ENCODE assay signal across 16 mouse cellular contexts in genomic region chr5:143054703-143055102, GRCm38 (mm10). TPM values are rescaled to one million over a fixed set of nuclear protein-coding genes. Genes with fewer than 3 reads are reported as not detected.
DNase-seq lines count a peak whose midpoint lies in the region; ATAC-seq and TF ChIP-seq lines count a peak whose summit lies in the region.
"Had no signal": no experiment of that assay in that cellular context is flagged by ENCODE, and none has a peak within 500 bp of the region (broad histone marks: within the 10 kb centered on the region; RNA-seq: fewer than 3 reads in every experiment).

No protein-coding gene starts in this region.

- H3K9ac ChIP-seq in heart, embryonic 12.5 days: no peak overlapping the region
- no peak overlapping the region for H3K9ac ChIP-seq in midbrain, postnatal 0 days (replicated peaks; ENCODE audit: low read length, poor library complexity, severe bottlenecking)
- no peak overlapping the region for H3K9ac ChIP-seq in midbrain, embryonic 14.5 days (replicated peaks; ENCODE audit: low read length)
- no peak overlapping the region for H3K9ac ChIP-seq in hindbrain, embryonic 14.5 days
- no peak overlapping the region for H3K9ac ChIP-seq in neural tube, embryonic 15.5 days (replicated peaks)
- H3K9ac ChIP-seq: lung, embryonic 15.5 days; stomach, embryonic 15.5 days had no signal

- TF ChIP-seq CTCF in midbrain, postnatal 0 days (IDR thresholded peaks at IDR 0.05): no peak
- no peak for TF ChIP-seq CTCF in small intestine, adult 2 months (IDR thresholded peaks at IDR 0.05; ENCODE audit: extremely low read depth, insufficient read length, insufficient replicate concordance, low read depth, low read length)

- 72% methylated on average over 2 of the region's 2 CpGs for WGBS in heart, embryonic 12.5 days
- 91% methylated on average over 2 of the region's 2 CpGs for WGBS in midbrain, postnatal 0 days
- 92% methylated on average over 2 of the region's 2 CpGs for WGBS in midbrain, embryonic 14.5 days
- WGBS in small intestine, adult 2 months: 75% methylated on average over 2 of the region's 2 CpGs
- 97% methylated on average over 2 of the region's 2 CpGs for WGBS in hindbrain, embryonic 14.5 days
- WGBS in neural tube, embryonic 15.5 days: 88% methylated on average over 2 of the region's 2 CpGs

- no peak for ATAC-seq in heart, embryonic 12.5 days (ENCODE audit: insufficient number of reproducible peaks, low FRiP score)
- ATAC-seq in midbrain, postnatal 0 days (ENCODE audit: low FRiP score): no peak
- ATAC-seq in midbrain, embryonic 14.5 days (ENCODE audit: low FRiP score, low TSS enrichment): no peak
- ATAC-seq in hindbrain, embryonic 14.5 days (ENCODE audit: low FRiP score): no peak
- ATAC-seq in neural tube, embryonic 15.5 days (ENCODE audit: low FRiP score): no peak
- ATAC-seq: activated CD4-positive, CD25-positive, alpha-beta regulatory T cell, adult 4 months; inflammation-experienced regulatory T-cells, adult 6 months had no signal

- no peaks in the 10 kb centered on the region for H3K27me3 ChIP-seq in heart, embryonic 12.5 days (replicated peaks)
- no peaks in the 10 kb centered on the region for H3K27me3 ChIP-seq in midbrain, postnatal 0 days (ENCODE audit: insufficient read depth, low read length)
- no peaks in the 10 kb centered on the region for H3K27me3 ChIP-seq in midbrain, embryonic 14.5 days (ENCODE audit: control insufficient read depth, insufficient read depth, low read length)
- no peaks in the 10 kb centered on the region for H3K27me3 ChIP-seq in small intestine, adult 2 months (ENCODE audit: control insufficient read depth, insufficient read depth, low read length)
- H3K27me3 ChIP-seq in hindbrain, embryonic 14.5 days (ENCODE audit: control insufficient read depth, insufficient read depth, low read length): no peaks in the 10 kb centered on the region
- H3K27me3 ChIP-seq in neural tube, embryonic 15.5 days (replicated peaks): no peaks in the 10 kb centered on the region
- H3K27me3 ChIP-seq: lung, embryonic 15.5 days; megakaryocyte, embryonic 14.5 days; stomach, embryonic 15.5 days had no signal

- H3K4me2 ChIP-seq in heart, embryonic 12.5 days: no peak overlapping the region
- no peak overlapping the region for H3K4me2 ChIP-seq in midbrain, postnatal 0 days (ENCODE audit: low read depth, low read length, poor library complexity, severe bottlenecking)
- H3K4me2 ChIP-seq in midbrain, embryonic 14.5 days (ENCODE audit: low read length): no peak overlapping the region
- no peak overlapping the region for H3K4me2 ChIP-seq in hindbrain, embryonic 14.5 days (replicated peaks)
- no peak overlapping the region for H3K4me2 ChIP-seq in neural tube, embryonic 15.5 days
- H3K4me2 ChIP-seq: lung, embryonic 15.5 days; stomach, embryonic 15.5 days had no signal

- H3K36me3 ChIP-seq in heart, embryonic 12.5 days: peaks cover 14% of the 10 kb centered on the region
- H3K36me3 ChIP-seq in midbrain, postnatal 0 days (ENCODE audit: insufficient read depth, low read length): no peaks in the 10 kb centered on the region; the same call in 1 of the 2 replicates
- H3K36me3 ChIP-seq in midbrain, embryonic 14.5 days (ENCODE audit: control insufficient read depth, insufficient read depth, low read length): peaks cover 2% of the 10 kb centered on the region
- peaks cover 9% of the 10 kb centered on the region for H3K36me3 ChIP-seq in small intestine, adult 2 months (ENCODE audit: control insufficient read depth, insufficient read depth, low read length)
- H3K36me3 ChIP-seq in hindbrain, embryonic 14.5 days (replicated peaks; ENCODE audit: control insufficient read depth, insufficient read depth): peaks cover 7% of the 10 kb centered on the region
- H3K36me3 ChIP-seq in neural tube, embryonic 15.5 days: no peaks in the 10 kb centered on the region
- H3K36me3 ChIP-seq: stomach, embryonic 15.5 days had no signal

- H3K9me3 ChIP-seq in heart, embryonic 12.5 days (replicated peaks): no peaks in the 10 kb centered on the region
- no peaks in the 10 kb centered on the region for H3K9me3 ChIP-seq in midbrain, postnatal 0 days (ENCODE audit: low read length)
- no peaks in the 10 kb centered on the region for H3K9me3 ChIP-seq in midbrain, embryonic 14.5 days (ENCODE audit: control insufficient read depth, low read length)
- H3K9me3 ChIP-seq in hindbrain, embryonic 14.5 days (ENCODE audit: control insufficient read depth, low read length): no peaks in the 10 kb centered on the region
- no peaks in the 10 kb centered on the region for H3K9me3 ChIP-seq in neural tube, embryonic 15.5 days (replicated peaks)
- H3K9me3 ChIP-seq: lung, embryonic 15.5 days; megakaryocyte, embryonic 14.5 days; stomach, embryonic 15.5 days had no signal

- no peak overlapping the region for H3K4me3 ChIP-seq in heart, embryonic 12.5 days
- no peak overlapping the region for H3K4me3 ChIP-seq in midbrain, postnatal 0 days (ENCODE audit: low read depth, low read length)
- no peak overlapping the region for H3K4me3 ChIP-seq in midbrain, embryonic 14.5 days (replicated peaks; ENCODE audit: low read depth, low read length)
- H3K4me3 ChIP-seq in small intestine, adult 2 months (ENCODE audit: low read depth, low read length): no peak overlapping the region
- no peak overlapping the region for H3K4me3 ChIP-seq in hindbrain, embryonic 14.5 days (replicated peaks; ENCODE audit: low read length)
- H3K4me3 ChIP-seq in neural tube, embryonic 15.5 days (replicated peaks): no peak overlapping the region
- H3K4me3 ChIP-seq: lung, embryonic 15.5 days; megakaryocyte, embryonic 14.5 days; stomach, embryonic 15.5 days had no signal

- H3K4me1 ChIP-seq in heart, embryonic 12.5 days (replicated peaks): peaks cover 86% of the 10 kb centered on the region
- peaks cover 8% of the 10 kb centered on the region; the same call in 1 of the 2 replicates for H3K4me1 ChIP-seq in midbrain, postnatal 0 days (ENCODE audit: insufficient read depth, low read length)
- H3K4me1 ChIP-seq in midbrain, embryonic 14.5 days (ENCODE audit: control insufficient read depth, insufficient read depth, low read length): peaks cover 14% of the 10 kb centered on the region; the same call in 1 of the 2 replicates
- peaks cover 6% of the 10 kb centered on the region; the same call in 1 of the 2 replicates for H3K4me1 ChIP-seq in small intestine, adult 2 months (ENCODE audit: control insufficient read depth, insufficient read depth, insufficient read length, low read length)
- peaks cover 9% of the 10 kb centered on the region for H3K4me1 ChIP-seq in hindbrain, embryonic 14.5 days (replicated peaks; ENCODE audit: control insufficient read depth, insufficient read depth, low read length)
- peaks cover 36% of the 10 kb centered on the region for H3K4me1 ChIP-seq in neural tube, embryonic 15.5 days

- no peak for DNase-seq in heart, adult 8-10 months (ENCODE audit: low spot score)
- no peak for DNase-seq in midbrain, postnatal 0 days (ENCODE audit: low spot score)
- no peak for DNase-seq in midbrain, embryonic 14.5 days
- peak; percentile 65 for DNase-seq in liver
- DNase-seq in hindbrain, embryonic 14.5 days (ENCODE audit: low spot score): no peak
- DNase-seq: cerebellum, adult 11 months; right cerebral cortex, postnatal 4 days; thymus, postnatal 36 days had no signal

- no peak for TF ChIP-seq POLR2A in small intestine, adult 2 months (IDR thresholded peaks at IDR 0.05; ENCODE audit: low read depth, low read length)

- H3K27ac ChIP-seq in heart, embryonic 12.5 days (ENCODE audit: poor library complexity, severe bottlenecking): peak overlapping the region; percentile 81
- H3K27ac ChIP-seq in midbrain, postnatal 0 days (ENCODE audit: low read depth, low read length): 0 out of 2 replicates have a peak overlapping the region, but pooled peaks have one; percentile 12
- H3K27ac ChIP-seq in midbrain, embryonic 14.5 days (replicated peaks; ENCODE audit: low read depth, low read length): no peak overlapping the region
- 0 out of 2 replicates have a peak overlapping the region, but pooled peaks have one; percentile 35 for H3K27ac ChIP-seq in small intestine, adult 2 months (ENCODE audit: insufficient read depth, low read depth, low read length)
- no peak overlapping the region for H3K27ac ChIP-seq in hindbrain, embryonic 14.5 days
- H3K27ac ChIP-seq in neural tube, embryonic 15.5 days (replicated peaks): no peak overlapping the region

RNA-seq across cellular contexts. Expression of gene Rnf216, which starts 58.1 kb away (rescaled TPM):
- polyA plus RNA-seq in heart, embryonic 12.5 days (2016; fragmentation: Nextera tagmentation; extraction: Ambion mirVana): 38.7 and 40.4 TPM in 2 replicates
- 10 to 100 TPM; 22.2 to 24.3 (median 24.0) TPM for total RNA-seq in heart, adult 8-10 months (2022)
- 37.0 and 40.7 TPM in 2 replicates for total RNA-seq in midbrain, postnatal 0 days (2014; rRNA removed)
- 22.1 and 27.5 TPM in 2 replicates for polyA plus RNA-seq in midbrain, postnatal 0 days (2015; fragmentation: Nextera tagmentation; extraction: Ambion mirVana)
- 28.9 and 32.1 TPM in 2 replicates for polyA plus RNA-seq in midbrain, embryonic 14.5 days (2014; fragmentation: Nextera tagmentation; extraction: Ambion mirVana)
- polyA plus RNA-seq in small intestine, adult 2 months (2012; rRNA removed): 10.3 and 24.3 TPM in 2 replicates
- polyA plus RNA-seq in hindbrain, embryonic 14.5 days (2014; fragmentation: Nextera tagmentation; extraction: Ambion mirVana): 29.4 and 29.8 TPM in 2 replicates
- 26.6 and 29.6 TPM in 2 replicates for polyA plus RNA-seq in neural tube, embryonic 15.5 days (2015; fragmentation: Nextera tagmentation; extraction: Ambion mirVana)

Comparison
In these comparisons a context has a peak if more than half of its experiments do, and no peak if none do; other contexts are left out.
1. H3K27ac ChIP-seq: peak in heart, embryonic 12.5 days (single experiment), midbrain, postnatal 0 days (single experiment) and small intestine, adult 2 months (single experiment); none in midbrain, embryonic 14.5 days (single experiment), hindbrain, embryonic 14.5 days (single experiment) and neural tube, embryonic 15.5 days (single experiment).